Mouse (Mus musculus) adrenal gland, adult 8-10 months (tissue): ENCODE measurements around the gene Farp1. TPM values are rescaled to one million over a fixed set of nuclear protein-coding genes. Genes with fewer than 3 reads are reported as not detected.
"Not testable (repeated sequence)": the region's sequence is repeated elsewhere in the genome, so short reads cannot be mapped to it uniquely, and the experiment has no call there.

Experiments used
- DNase-seq: peaks from one replicate; pipeline ENCODE4 v3.0.0; 2022
- total RNA-seq, 4 experiments: library from RNA; stranded (reverse); gene quantifications; 2 replicates each; pipeline ENCODE4 v1.2.4; 2022

The Farp1 gene
- total RNA-seq, 4 experiments from 2014 or later = 15.5 to 24.1 (median 21.4) TPM

GRCm38 (mm10) chr14:121106906-121107305 lies 71.9 kb downstream of the Farp1 start:
- no peak for DNase-seq

DNA sequence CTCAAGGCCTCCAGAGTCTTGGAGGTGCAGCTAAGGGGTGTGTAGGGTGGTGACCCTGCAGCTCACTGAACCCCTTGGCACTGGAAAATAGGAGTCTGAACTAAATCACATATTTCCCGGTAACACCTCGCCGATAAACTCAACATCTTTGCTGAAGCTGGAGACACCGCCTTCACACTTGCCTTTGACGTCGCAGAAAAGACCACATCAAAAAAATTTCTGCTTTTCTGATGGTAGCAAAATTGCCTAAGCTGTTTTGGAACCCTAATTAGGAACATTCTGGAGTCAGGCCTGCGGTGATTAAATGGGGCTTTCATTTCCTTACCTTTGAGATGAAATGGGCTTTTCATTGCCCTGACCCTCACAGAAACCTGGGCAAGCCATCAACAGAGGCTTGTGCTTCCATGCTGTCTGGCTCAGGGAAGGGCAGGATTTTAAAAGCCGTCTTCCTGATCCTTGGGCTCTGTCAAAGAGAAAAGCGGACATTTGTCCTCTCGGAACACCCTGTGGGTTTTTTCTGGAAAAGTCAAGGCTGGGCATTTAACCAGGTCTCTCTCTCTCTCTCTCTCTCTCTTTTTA lies 72.8 kb downstream of the Farp1 start:
- no peak for DNase-seq

DNA sequence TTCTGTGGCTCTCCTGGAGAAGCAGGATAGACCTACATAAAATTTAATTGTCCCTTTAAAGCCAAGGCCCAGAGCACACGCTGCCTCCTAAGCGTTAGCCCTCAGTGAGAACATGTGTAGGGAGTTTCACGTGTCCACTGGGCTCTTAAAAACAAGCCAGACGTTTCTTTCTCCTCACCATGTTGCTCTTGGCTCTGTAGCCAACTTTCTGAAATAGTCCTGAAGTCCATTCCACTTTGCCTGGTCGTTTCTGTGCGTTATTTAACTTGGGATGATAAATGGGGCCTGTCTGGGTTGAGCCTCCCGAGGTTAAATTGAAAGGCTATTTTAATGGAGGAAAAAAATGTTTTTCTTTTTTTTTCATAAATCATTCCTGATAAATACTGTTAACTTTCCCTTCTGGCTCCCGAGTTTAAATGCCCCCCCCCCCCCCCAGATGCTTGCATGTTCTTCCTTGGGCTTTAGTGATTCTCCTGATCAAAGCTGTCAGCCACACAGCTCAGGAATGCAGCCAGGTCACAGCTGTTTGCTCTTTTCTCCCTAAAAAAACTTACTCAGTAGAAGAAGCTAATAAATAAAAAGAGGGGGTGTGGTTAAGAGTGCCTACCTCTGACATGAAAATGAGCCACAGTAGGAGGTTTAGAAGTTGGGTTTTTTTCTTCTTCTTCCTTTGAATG lies 73.6 kb downstream of the Farp1 start:
- no peak for DNase-seq

GRCm38 (mm10) chr14:121109116-121109504 lies 74.1 kb downstream of the Farp1 start:
- DNase-seq = no peak

DNA sequence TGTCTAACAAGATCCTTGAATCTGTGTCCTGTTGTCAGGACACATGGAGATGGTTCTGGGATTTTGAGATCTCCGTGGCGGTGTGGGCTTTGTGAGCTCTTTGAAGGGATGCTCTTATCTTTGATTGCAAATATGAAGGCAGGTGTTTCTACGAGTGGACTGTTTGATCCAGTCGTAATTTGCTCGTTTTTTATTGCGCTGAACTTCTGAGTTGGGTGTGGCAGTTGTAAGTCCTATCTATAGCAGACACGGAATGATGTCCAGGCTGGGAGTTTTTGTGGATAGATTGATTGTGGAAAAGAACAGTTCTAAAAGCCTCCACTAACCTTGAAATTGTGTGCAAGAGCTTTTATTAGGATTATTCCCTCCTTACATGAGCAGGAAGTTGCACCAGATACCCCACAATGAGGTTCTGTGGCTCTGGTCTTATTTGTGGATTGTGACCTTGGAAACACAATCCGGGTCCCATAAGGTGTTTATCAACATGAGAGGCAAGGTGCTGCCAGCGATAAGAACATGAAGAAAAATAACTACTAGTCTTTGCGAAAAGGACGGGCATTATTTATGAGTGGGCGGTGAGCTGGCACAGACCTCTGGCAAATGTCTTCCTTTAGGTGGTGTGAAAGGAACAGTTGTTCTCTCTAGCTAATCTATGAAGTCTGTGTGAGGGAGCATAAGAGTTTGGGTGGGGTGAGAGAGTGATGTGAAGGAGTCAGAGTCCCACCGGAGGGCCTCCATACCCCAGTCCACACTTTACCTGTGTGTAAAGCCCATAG lies 75.7 kb downstream of the Farp1 start:
- DNase-seq = no peak

- DNase-seq = no peak
Observed at GRCm38 (mm10) chr14:121112061-121112460, 77.1 kb downstream of the Farp1 start.

- no peak for DNase-seq
Observed at GRCm38 (mm10) chr14:121113785-121114184, 78.8 kb downstream of the Farp1 start.

GRCm38 (mm10) chr14:121116696-121117095 lies 81.7 kb downstream of the Farp1 start:
- DNase-seq = no peak

- DNase-seq = no peak
Observed at GRCm38 (mm10) chr14:121118860-121119259, 83.9 kb downstream of the Farp1 start.

- DNase-seq = no peak
Observed at GRCm38 (mm10) chr14:121121664-121122063, 86.7 kb downstream of the Farp1 start.

DNA sequence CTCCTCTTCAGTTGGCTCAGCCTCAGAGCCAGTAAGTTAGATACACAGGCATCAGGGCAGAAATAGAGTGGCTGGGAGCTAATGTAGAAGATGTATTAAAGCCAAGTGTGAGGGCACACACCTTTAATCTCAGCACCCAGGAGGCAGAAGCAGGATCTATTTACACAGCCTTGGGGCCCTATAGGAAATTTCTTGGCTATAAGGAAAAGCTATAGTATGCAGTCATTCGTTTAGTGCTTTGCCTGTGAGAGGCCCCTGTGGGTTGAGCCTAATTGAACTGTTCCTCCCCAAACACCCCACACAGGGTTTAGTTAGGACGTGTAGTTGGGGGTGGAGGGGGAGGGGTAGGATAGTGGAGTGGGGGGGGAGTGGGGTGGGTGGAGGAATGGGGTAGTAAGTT lies 87.9 kb downstream of the Farp1 start:
- no peak for DNase-seq

GRCm38 (mm10) chr14:121124409-121125010 lies 89.5 kb downstream of the Farp1 start:
- DNase-seq = no peak

DNA sequence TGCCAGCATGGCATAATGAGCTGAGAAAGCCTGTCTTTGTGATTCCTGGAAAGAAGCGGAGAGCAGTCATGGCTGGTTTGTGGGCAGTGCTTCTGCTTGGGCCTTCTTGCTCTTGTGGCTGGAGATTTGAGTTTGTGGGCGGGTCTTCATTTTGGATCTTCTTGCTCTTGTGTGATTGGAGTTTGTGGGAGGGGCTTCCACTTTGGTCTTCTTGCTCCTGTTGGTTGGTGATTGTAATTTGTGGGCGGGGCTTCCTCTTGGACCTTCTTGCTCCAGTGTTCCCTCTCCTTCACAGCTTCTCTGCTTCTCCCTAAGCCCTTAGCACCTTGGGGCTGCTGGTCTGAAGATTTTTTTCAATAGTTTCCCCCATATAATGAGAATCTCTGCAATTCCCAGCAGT lies 90.7 kb downstream of the Farp1 start:
- DNase-seq = no peak

GRCm38 (mm10) chr14:121126291-121126690 lies 91.3 kb downstream of the Farp1 start:
- no peak for DNase-seq

DNA sequence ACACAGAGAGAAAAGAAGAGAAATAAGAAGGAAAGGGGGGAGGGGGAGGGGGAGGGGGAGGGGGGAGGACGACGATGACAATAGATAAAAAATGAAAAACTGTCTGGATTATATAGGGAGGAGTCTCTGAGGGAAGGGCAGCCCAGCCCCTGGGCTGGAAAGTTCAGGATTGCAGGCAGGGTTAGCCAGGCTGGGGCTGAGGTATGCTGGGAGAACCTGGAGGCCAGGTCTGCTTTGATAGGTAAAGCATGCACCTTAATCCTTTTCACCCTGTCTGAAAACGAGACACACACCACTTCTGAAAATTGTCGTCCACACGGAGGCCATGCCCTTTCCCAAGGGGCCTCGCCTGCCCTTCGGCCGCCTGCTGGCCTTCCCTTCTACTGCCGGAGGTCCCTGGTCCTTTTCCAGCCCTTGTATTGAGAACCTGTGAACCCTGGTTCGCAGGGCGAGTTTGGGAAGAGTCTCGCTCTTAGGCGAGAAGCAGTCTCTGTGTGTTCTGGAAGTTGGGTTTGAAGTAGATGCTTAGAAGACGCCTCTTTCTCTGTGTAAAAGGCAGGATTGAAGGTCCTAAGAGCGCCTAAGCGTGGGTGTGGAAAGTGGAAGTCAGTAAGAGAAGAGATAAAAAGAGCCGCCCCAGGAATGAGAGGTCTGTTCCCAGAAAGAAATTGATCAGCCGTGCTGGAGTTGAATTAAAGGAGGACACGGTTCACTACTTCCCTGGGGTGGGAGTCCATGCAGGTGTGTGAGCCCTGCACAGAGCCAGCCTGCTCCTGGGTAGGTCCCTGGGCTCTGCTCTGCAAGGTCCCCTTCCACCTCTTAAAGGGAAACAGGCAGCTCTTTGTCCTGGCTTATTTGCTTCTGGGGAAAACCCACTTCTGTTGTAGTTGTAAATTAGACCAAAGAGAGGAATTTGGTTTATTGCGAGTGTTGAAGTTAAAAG lies 94.1 kb downstream of the Farp1 start:
- DNase-seq = no peak

DNA sequence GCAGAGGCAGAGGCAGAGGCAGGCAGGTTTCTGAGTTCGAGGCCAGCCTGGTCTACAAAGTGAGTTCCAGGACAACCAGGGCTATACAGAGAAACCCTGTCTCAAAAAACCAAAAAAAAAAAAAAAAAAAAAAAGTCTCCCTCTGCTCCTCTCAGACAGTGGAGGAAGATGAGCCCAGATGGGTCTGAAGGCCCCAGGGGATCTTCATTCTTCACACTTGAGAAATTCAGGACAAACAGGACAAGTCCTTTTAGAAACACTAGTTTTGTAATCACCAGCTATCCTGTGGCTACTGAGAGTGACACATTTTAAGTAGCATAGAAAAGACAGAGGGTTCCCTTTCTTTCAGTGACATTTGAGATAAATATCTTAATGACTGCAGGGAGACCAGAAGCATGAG lies 95.4 kb downstream of the Farp1 start:
- not testable (repeated sequence) for DNase-seq

DNA sequence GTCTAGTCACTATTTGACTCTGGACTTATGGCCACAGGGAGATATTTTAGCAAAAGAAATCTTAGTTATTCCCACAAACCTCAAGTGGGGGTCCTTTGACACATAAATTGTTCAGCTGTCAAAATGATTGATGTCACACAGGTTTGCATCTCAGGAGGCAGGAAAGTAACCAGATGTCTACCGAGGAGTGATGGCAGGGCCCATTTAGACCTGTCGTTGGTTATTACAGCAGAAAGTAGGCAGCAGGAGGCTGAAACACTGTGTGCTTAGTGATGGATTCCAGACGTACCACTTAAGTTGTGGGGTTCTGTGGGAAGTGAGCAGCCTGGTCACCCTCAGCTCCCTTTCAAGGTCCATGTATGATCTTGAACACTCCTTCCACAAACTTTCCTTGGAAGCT lies 99.4 kb downstream of the Farp1 start:
- DNase-seq = no peak

DNA sequence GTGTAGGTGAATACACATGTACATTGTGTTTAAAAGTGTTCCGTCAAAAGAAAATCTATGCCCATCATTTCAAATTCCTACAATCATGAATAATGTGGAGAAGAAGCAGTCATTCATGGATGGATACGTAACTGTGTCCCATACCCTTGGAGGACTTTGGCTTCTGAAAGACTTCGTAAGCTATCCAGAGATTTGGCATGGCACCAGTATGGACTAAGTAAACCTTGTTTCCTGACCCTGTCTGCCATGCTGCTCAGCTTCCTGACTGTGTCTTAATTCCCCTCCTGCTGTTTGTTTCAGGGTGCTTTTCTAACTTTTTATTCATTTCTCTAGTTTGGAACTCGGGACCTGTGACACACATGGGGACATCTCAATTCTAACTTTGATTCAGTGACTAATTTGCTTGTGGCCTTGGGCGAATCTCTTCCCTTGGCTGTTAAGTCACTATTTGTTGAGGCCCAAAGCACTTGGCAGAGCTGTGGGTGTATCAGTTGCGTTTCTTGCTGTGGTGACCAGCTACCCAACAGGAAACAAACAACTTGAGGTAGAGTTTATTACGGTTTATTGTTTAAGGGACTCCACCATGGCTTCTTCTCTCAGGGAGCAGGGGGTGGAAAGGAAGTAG lies 108.9 kb downstream of the Farp1 start:
- DNase-seq = no peak

GRCm38 (mm10) chr14:121144496-121144895 lies 109.5 kb downstream of the Farp1 start:
- no peak for DNase-seq

DNA sequence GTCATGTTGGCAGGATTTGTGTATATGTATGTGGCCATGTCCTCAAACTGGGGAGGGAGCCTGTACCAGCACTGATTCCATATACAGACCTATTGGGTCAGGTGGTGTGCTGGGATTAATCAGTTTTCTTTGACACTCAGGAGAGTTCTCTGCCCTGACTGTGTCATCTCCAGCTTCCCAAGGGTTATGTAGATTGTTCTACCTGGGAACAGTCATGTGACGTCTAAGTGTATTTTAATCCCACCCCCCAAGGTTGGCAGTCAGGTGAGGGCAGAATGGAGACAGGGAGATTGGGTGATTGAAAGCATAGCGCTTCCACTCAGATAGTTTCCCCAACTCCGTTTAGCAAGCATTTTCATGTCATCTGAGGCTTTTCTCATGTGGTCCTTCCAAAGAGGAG lies 110.3 kb downstream of the Farp1 start:
- no peak for DNase-seq

- no peak for DNase-seq
Observed at GRCm38 (mm10) chr14:121145698-121146097, 110.7 kb downstream of the Farp1 start.

GRCm38 (mm10) chr14:121146213-121146612 lies 111.2 kb downstream of the Farp1 start:
- no peak for DNase-seq
